Mouse (Mus musculus): Measurements from ENCODE around the gene Pde12.

The Pde12 gene

DNA sequence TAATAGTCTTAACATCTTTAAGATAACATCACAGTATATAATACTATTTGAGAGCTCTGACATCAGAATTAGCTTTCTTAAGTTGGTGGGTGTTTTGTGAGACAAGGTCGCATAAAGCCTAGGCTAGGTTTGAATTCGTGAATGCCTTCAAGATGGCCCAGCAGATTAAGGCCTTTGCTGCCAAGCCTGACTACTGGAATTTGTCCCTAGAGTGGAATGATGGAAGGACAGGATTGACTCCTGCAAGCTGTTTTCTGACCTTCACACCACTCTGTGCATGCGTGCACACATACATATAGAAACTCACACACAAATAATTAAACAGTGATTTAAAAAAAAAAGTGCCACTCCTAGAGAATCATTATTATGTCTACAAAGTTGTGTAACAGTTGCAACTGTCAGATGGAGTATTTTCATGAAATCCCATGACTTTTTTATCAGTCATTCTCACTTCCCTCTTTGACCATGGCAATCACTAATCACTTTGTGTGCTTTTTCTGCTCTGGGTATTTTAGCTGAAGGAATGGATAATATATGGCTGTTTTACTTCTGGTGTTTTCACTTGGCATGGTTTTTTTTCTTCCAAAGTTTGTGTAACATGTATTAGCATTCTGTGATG is 26.6 kb downstream of the Pde12 start:
- DNase-seq (ENCODE audit: low spot score): no peak

GRCm38 (mm10) chr14:26639961-26640360 is 29.7 kb downstream of the Pde12 start:
- DNase-seq (ENCODE audit: low spot score): no peak

GRCm38 (mm10) chr14:26639251-26639650 is 30.4 kb downstream of the Pde12 start:
- no peak for DNase-seq (ENCODE audit: low spot score)

GRCm38 (mm10) chr14:26638708-26639084 is 31.0 kb downstream of the Pde12 start:
- DNase-seq (ENCODE audit: low spot score): peak; percentile 44

DNA sequence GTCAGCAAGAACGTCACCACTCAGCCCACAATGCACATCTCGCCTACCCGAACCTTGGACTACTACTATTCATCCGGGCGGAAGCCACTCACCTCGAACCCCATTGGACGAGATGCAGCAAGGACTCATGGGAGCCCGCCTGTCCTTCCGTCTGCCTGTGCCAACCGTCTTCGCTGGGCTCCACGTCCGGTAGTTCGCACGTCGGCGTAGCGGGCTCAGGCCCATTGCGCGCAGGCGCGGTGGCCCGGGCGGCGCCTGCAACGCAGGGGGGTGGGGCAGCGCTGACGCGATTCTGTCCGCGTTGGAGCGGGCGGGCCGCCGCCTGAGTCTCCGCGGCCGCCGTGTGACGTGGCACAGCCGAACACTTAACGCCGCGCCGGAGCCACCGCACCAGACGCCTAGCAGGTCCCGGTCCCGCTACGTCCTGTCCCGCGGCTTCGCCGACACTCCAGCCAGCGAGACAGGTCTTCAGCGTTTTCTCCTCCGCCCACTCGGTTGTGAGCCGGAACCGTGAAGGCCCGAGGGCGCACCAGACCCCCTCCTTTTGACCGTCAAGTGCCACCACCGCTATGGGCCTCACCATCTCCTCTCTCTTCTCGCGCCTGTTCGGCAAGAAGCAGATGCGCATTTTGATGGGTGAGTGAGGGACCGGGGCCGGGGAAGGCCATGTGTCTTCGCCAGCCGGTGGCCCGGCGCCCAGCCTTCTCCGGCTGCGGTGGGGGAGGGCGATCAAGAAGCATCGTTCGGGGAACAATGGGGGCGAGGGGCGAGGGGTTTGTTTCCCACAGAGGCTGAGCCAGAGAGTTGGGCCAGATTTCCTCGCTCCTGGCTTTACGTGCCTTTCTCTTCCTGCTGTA is 31.6 kb downstream of the Pde12 start, which contains the start of gene Arf4:
Gene Arf4 (plus strand): TSS at position 224 of the 857 bp plus-strand sequence.
- DNase-seq (ENCODE audit: low spot score): peak; percentile 98

- DNase-seq (ENCODE audit: low spot score): peak; percentile 50
Measured at GRCm38 (mm10) chr14:26637025-26637850, 32.4 kb downstream of the Pde12 start.

- DNase-seq (ENCODE audit: low spot score): no peak
Measured at GRCm38 (mm10) chr14:26626605-26627140, 43.0 kb downstream of the Pde12 start.

DNA sequence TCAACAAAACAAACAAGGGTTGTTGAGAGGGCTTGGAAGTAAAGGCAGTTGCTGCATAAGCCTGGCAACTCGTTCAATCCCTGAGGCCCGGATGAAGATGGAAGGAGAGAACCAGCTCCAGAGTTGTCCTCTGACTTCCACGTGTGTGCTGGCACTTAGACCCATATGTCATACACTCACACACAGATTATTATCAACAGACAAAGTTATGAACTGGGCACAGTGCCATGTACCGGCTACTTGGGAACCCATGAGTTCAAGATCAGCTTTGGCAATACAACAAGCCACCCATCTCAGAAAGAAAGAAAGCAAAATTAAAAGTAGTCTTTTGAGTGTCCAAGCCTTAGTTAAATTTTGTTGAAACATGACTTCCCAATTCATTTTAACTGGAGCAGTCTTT is 44.4 kb downstream of the Pde12 start:
- DNase-seq (ENCODE audit: low spot score): no peak

GRCm38 (mm10) chr14:26610689-26611088 is 59.0 kb downstream of the Pde12 start:
- no peak for DNase-seq (ENCODE audit: low spot score)

Measured in layer of hippocampus, adult 11-12 months (tissue).